Mouse (Mus musculus): ENCODE data around the gene Prim2.

The Prim2 gene

DNA sequence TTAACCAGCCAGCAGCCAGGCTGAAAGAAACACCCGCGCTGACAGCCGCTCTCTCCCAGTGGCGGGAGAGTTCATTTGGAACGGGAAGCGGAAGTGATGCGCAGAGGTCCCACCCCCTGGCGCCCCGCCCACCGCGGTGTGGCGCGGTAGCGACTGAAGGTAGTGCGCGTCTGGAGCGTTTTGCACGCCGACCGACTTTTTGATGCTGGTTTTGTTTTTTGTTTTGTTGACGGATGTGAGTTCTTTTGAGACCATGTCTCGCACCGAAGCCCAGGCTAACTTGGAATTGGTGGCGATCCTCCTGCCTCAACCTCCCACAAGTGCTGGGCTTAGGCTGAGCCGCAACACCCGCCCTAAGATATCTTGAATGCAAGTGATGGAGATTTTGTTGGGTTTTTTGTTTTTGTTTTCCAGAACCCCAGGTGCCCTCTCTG, at the start of gene Prim2:
Gene Prim2 (minus strand): TSS at position 88 of the 434 bp plus-strand sequence.
- DNase-seq (ENCODE audit: low read depth, low spot score), result peak; percentile 89
- Histone ChIP-seq H3K36me3 (ENCODE audit: control insufficient read depth, insufficient read depth, low read length, poor library complexity, severe bottlenecking) (no peaks in the 10 kb centered on the region), H3K27me3 (ENCODE audit: control insufficient read depth, insufficient read depth, low read length, poor library complexity, severe bottlenecking) (no peaks in the 10 kb centered on the region)

DNA sequence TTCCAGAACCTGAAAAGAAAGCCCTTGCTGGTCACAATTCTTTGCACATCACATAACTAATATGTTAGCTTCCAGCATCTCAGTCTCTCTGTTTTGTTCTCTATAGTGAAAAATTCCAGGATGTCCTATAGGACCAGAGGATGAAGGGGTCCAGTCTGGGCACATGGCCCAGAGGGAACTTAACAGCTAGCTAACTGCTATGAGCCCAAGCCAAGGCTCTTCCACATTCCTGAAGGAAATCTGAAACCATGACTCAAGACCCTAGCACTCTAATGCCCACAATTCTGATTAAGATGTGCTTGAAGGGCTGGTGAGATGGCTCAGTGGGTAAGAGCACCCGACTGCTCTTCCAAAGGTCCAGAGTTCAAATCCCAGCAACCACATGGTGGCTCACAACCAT, 48.0 kb upstream of the Prim2 start:
- no peaks in the 10 kb centered on the region; the same call in 1 of the 2 replicates for H3K27me3 ChIP-seq (ENCODE audit: control insufficient read depth, insufficient read depth, low read length, poor library complexity, severe bottlenecking)
- H3K36me3 ChIP-seq (ENCODE audit: control insufficient read depth, insufficient read depth, low read length, poor library complexity, severe bottlenecking), result no peaks in the 10 kb centered on the region
- no peak for DNase-seq (ENCODE audit: low read depth, low spot score)

DNA sequence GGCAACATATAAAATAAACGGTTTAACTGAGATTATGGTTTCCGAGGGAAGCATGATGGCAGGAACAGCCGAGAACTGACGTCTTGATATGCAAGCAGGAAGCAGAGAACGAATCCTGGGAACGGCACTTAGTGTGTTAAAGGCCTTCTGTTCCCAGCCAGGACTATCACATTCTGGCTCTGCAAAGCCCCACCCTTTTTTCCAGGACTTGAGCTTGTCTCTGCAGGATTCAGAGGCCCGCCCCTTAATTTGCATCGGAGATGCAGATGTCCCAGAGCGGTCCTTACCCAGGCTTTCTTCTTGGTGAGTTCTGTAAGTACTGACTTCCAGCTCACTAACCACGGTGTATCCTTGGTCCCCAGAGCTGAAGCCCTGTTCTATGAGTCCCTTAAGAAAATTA, 45.2 kb upstream of the Prim2 start:
- Histone ChIP-seq H3K27me3 (ENCODE audit: control insufficient read depth, insufficient read depth, low read length, poor library complexity, severe bottlenecking) (no peaks in the 10 kb centered on the region; the same call in 1 of the 2 replicates), H3K36me3 (ENCODE audit: control insufficient read depth, insufficient read depth, low read length, poor library complexity, severe bottlenecking) (no peaks in the 10 kb centered on the region)
- DNase-seq (ENCODE audit: low read depth, low spot score), result no peak

DNA sequence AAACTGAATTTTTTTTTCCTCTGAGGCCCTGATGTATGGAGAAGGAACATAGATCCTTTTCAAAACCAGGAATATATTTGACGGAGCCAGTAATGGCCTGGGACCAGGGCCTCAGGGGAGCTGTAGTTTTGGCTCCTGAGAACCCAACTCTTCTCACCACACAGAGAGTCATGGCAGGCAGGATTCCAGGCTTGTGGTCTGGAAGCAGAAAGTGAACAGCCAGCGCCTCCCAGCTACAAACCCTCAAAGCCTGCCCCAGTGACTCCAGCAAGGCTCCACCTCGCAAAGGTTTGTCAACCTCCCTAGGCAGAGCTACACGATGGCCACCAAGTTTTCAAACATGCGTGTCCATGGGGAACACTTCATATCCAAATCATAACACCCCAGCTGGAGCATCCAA, 42.4 kb upstream of the Prim2 start:
- DNase-seq (ENCODE audit: low read depth, low spot score), result no peak
- Histone ChIP-seq H3K36me3 (ENCODE audit: control insufficient read depth, insufficient read depth, low read length, poor library complexity, severe bottlenecking) (no peaks in the 10 kb centered on the region), H3K27me3 (ENCODE audit: control insufficient read depth, insufficient read depth, low read length, poor library complexity, severe bottlenecking) (no peaks in the 10 kb centered on the region; the same call in 1 of the 2 replicates)

DNA sequence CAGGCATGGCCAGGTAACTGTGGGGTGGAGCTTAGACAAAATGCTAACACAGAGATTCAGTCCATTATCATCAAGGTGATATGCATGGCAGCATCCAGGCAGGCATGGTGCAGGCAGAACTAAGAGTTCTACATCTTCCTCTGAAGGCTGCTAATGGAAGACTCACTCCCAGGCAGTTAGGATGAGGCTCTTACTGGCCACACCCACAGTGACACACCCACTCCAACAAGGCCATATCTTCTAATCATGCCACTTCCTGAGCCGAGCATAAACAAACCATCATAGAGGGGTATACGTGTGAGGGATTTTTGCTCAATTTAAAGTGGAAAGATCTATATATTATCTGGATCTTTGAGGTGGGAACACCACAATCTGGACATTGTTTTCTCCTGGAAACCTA, 40.0 kb upstream of the Prim2 start:
- no peaks in the 10 kb centered on the region for H3K36me3 ChIP-seq (ENCODE audit: control insufficient read depth, insufficient read depth, low read length, poor library complexity, severe bottlenecking)
- no peak for DNase-seq (ENCODE audit: low read depth, low spot score)
- H3K27me3 ChIP-seq (ENCODE audit: control insufficient read depth, insufficient read depth, low read length, poor library complexity, severe bottlenecking), result no peaks in the 10 kb centered on the region

DNA sequence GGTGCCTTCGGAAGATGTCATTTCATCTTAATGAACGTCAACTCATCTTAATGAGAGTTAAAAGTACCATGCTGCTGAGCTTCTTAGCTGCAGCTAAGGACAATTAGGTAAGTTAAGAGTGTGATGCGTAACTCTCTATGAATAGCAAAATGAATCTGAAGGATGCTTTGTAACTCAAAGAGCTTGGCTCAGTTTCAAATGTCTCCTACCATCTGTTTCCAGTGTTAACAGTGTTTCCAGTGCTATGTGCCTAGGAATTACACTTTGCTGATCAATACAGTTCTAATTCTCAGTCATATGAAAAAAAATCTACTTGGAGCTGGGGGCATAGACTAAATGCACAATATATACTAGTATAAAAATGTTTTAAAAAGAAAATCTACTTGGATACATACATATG, 31.6 kb upstream of the Prim2 start:
- Histone ChIP-seq H3K36me3 (ENCODE audit: control insufficient read depth, insufficient read depth, low read length, poor library complexity, severe bottlenecking) (no peaks in the 10 kb centered on the region), H3K27me3 (ENCODE audit: control insufficient read depth, insufficient read depth, low read length, poor library complexity, severe bottlenecking) (no peaks in the 10 kb centered on the region)
- no peak for DNase-seq (ENCODE audit: low read depth, low spot score)

DNA sequence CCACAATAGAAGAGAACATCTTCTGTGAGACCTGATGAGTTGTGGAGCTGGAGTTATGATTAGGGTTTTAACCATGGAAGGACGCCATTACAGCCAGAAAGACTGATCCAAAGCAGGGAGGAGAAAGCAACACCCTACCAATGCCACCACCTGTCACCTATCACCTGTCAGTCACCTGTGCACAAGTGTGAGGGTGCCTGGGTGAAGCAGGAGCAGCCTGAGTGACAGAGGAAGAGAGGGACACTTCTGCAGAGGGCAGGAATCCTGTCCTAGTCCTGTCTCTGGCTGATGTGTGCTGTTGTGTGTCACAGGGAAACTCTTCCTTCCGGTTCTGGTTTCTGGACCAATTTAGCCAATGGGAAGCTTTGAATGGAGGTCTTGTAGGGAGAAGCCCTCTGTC, 26.4 kb upstream of the Prim2 start:
- no peak for DNase-seq (ENCODE audit: low read depth, low spot score)
- H3K36me3 ChIP-seq (ENCODE audit: control insufficient read depth, insufficient read depth, low read length, poor library complexity, severe bottlenecking), result no peaks in the 10 kb centered on the region
- H3K27me3 ChIP-seq (ENCODE audit: control insufficient read depth, insufficient read depth, low read length, poor library complexity, severe bottlenecking), result no peaks in the 10 kb centered on the region

DNA sequence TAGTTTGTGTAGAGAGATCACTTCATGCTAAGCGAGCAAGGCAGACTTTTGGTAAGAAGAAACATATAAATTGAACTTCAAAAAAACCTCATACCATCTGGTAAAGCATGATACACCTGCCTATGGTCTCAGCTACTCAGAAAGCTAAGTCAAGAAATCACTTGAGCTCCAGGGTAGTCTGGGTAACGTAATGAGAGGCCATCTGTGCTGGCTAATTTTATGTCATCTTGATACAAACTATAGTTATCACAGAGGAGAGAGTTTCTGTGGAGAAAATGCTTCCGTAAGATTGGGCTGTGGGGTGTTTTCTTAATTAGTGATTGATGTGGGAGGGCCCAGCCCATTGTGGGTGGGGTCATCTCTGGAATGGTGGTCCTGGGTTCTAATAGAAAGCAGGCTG, 24.3 kb upstream of the Prim2 start:
- DNase-seq (ENCODE audit: low read depth, low spot score), result no peak
- no peaks in the 10 kb centered on the region for H3K36me3 ChIP-seq (ENCODE audit: control insufficient read depth, insufficient read depth, low read length, poor library complexity, severe bottlenecking)
- no peaks in the 10 kb centered on the region for H3K27me3 ChIP-seq (ENCODE audit: control insufficient read depth, insufficient read depth, low read length, poor library complexity, severe bottlenecking)

DNA sequence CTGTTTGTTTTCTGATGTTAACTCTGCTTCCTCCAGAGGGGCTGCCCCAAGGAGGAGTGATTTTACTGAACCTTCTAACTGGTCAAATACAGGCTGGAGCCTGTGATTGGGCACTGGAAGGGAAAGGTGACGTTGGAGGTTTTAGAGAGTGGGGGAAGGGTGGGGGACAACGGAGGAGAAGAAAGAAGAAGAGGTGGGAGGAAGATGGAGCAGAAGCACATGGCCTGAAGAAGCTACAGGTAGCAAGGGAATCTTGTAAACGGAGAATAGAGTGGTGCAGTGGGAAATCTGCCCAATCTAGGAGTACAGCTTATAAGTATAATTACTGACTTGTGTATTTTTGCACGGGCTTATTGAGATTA, 20.5 kb upstream of the Prim2 start:
- Histone ChIP-seq H3K27me3 (ENCODE audit: control insufficient read depth, insufficient read depth, low read length, poor library complexity, severe bottlenecking) (no peaks in the 10 kb centered on the region; the same call in 1 of the 2 replicates), H3K36me3 (ENCODE audit: control insufficient read depth, insufficient read depth, low read length, poor library complexity, severe bottlenecking) (no peaks in the 10 kb centered on the region)
- DNase-seq (ENCODE audit: low read depth, low spot score), result no peak

DNA sequence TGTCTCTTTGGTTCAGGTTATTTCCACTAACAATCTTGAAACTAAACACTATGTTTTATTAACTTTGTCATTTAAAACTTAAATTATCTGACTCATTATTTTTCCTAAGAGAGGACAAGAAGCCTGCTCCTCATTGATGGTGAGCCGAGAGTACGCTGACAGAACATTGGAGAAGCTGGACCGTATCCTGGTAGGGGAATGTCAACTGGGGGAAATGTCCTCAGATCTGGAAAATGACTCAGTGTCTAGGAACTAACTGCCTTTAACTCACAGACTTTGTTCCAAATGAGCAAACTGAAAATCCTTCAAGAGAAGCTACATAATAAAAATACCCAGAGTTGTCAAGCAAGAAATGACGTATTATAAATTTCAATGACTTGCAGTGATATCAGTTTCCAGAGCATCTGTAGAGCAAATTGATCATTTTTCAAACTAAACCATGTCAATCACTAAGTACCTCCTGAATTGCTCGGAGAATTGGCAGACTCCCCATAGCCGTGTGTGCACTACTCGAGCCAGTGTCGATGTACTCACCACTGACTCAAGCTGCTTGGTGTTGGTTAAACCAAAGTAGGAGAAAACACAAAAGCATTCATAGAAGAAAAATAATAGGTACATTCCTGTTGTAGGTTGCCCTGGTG, 20.0 kb upstream of the Prim2 start:
- DNase-seq (ENCODE audit: low read depth, low spot score), result no peak
- H3K27me3 ChIP-seq (ENCODE audit: control insufficient read depth, insufficient read depth, low read length, poor library complexity, severe bottlenecking), result no peaks in the 10 kb centered on the region; the same call in 1 of the 2 replicates
- no peaks in the 10 kb centered on the region for H3K36me3 ChIP-seq (ENCODE audit: control insufficient read depth, insufficient read depth, low read length, poor library complexity, severe bottlenecking)

DNA sequence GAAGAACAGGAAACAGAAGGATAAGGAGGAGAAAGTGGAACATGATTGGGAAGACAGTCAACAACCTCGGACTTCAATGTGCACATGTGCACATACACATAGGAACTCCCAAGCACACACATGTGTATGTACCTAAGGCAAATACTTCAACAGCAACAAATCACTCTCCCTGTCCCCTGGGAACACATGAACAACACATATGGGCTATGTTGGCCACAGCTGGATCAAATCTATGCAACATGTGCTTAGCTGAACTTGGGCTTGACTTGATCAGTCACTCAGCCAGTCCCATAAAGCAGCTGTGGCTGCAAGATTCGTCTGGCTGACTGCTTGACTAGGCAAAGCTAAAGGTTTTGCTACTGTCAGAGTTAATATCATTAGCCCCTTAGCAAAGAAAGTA, 19.2 kb upstream of the Prim2 start:
- H3K36me3 ChIP-seq (ENCODE audit: control insufficient read depth, insufficient read depth, low read length, poor library complexity, severe bottlenecking), result no peaks in the 10 kb centered on the region
- no peak for DNase-seq (ENCODE audit: low read depth, low spot score)

DNA sequence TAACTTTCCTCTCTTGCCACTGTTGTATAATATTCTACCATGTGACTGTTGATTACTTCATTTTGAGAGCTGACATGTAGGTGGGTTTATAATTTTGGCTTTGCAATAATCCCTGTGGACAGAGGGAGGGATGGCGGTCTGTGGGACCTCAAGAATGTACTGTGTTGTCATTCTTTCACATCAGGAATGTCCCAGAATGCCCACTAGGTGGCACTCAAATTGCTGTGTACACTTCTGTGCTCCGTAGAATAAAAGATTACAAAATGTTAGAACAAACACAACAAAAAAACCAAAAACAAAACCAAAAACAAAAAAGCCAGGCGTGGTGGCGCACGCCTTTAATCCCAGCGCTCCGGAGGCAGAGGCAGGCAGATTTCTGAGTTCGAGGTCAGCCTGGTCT, 14.9 kb upstream of the Prim2 start:
- no peaks in the 10 kb centered on the region for H3K36me3 ChIP-seq (ENCODE audit: control insufficient read depth, insufficient read depth, low read length, poor library complexity, severe bottlenecking)
- peak; percentile 54 for DNase-seq (ENCODE audit: low read depth, low spot score)

More for the DNA sequence above, 19.2 kb upstream of the Prim2 start:
- H3K27me3 ChIP-seq (ENCODE audit: control insufficient read depth, insufficient read depth, low read length, poor library complexity, severe bottlenecking), result no peaks in the 10 kb centered on the region; the same call in 1 of the 2 replicates

DNA sequence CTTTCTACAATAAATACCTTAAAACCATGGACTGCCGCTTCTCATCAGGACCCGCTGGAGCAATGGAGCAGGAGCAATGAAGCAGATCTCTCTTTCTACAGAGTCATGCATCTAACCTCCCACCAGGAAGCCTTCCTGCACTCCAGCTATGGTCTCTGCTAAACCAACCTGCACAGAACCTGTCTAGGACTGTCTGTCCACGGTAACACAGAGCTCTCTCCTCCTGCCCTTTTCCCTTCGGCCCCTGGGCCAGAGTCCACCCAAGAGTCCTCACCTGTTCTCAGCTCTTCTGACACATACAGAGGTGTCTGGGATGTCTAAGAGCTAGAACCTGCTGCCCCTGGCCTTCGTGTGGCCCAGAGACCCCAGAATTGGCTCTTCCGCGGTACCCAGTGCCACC, 11.3 kb upstream of the Prim2 start:
- no peaks in the 10 kb centered on the region for H3K36me3 ChIP-seq (ENCODE audit: control insufficient read depth, insufficient read depth, low read length, poor library complexity, severe bottlenecking)

More for the DNA sequence above, 14.9 kb upstream of the Prim2 start:
- H3K27me3 ChIP-seq (ENCODE audit: control insufficient read depth, insufficient read depth, low read length, poor library complexity, severe bottlenecking), result no peaks in the 10 kb centered on the region; the same call in 1 of the 2 replicates

DNA sequence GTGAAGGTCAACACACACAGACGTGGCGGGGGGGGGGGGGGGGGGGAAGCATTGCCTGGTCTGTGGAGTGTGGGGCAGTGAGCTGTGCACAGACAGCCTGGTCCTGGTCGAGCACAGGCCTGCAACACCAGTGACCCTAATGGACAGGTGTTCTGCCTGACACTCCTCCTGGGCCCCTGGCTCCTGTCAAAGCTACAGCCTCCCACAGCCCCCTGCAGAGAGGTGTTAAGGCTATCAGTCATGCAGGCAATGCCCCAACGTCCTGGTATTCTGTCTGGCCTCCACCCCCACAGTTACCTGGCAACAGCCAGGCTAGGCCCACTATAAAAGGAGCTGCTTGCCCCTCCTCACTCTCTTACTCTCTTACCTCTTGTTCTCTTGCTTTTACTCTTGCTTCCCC, 10.8 kb upstream of the Prim2 start:
- DNase-seq (ENCODE audit: low read depth, low spot score), result no peak

More for the DNA sequence above, 11.3 kb upstream of the Prim2 start:
- DNase-seq (ENCODE audit: low read depth, low spot score), result no peak
- H3K27me3 ChIP-seq (ENCODE audit: control insufficient read depth, insufficient read depth, low read length, poor library complexity, severe bottlenecking), result no peaks in the 10 kb centered on the region

DNA sequence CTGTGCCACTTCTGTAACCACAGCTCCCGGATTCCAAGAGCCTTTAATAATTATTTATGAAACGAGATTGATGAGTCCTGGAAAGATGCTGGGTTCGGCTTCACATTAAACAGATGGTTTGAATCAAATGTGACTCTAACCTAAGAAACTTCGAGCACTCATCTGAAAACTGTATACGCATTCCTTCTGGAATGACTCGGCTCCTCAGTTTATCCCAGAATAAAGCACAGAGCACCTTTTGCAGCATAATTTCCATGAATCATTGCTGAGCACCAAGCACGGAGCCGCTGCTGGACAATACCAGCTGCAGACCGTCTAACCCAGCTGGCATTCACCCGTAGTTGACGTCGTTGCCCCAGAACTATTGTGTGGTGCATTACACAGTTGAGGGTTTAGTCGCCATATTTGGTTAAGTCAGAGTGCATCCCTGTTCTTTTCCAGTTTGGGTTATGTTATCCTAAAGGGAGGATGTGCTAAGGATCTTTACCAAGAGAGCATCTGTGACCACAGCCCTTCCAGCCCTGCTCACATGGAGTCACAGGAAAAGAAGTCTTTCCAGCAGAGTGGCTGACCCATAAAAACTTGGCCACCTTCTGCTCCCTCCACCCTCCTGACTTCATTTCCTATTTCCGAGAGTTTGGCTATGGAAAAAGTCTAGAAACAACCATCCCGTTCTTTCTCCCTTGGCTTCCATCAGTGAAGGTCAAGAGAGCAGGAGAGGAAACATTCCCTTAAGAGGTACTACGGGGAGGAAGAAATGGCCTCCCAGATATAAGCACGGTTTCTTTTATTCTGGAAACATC, 3.8 kb upstream of the Prim2 start:
- DNase-seq (ENCODE audit: low read depth, low spot score), result no peak
- Histone ChIP-seq H3K36me3 (ENCODE audit: control insufficient read depth, insufficient read depth, low read length, poor library complexity, severe bottlenecking) (no peaks in the 10 kb centered on the region), H3K27me3 (ENCODE audit: control insufficient read depth, insufficient read depth, low read length, poor library complexity, severe bottlenecking) (no peaks in the 10 kb centered on the region)

More for the DNA sequence above, 10.8 kb upstream of the Prim2 start:
- Histone ChIP-seq H3K36me3 (ENCODE audit: control insufficient read depth, insufficient read depth, low read length, poor library complexity, severe bottlenecking) (no peaks in the 10 kb centered on the region), H3K27me3 (ENCODE audit: control insufficient read depth, insufficient read depth, low read length, poor library complexity, severe bottlenecking) (no peaks in the 10 kb centered on the region)
